Mouse (Mus musculus): ENCODE data around the gene Fchsd2. TPM values are rescaled to one million over a fixed set of nuclear protein-coding genes. Genes with fewer than 3 reads are reported as not detected.
"Not testable (repeated sequence)": the region's sequence is repeated elsewhere in the genome, so short reads cannot be mapped to it uniquely, and the experiment has no call there.

Gene Fchsd2
- polyA plus RNA-seq, 3 experiments from 2014 or later, result 29.3 to 53.7 (median 41.9) TPM

DNA sequence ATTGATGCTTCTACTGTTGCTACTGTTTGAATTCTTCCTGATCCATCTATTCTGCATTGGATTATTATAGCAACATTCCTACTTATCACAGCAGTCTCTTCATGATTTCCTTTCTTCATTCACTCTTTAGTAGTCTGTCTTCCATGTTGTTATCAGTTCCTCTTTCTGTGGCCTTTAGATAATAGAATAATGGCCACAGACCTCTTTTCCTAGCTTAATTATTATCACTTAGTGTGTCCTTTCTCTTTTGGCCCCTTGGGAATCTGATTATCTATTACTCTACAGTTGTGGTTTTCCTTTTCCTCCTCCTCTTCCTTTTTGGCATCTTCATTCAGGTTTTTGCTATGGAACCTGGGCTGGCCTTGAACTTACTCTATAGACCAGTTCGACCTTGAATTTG lies 21.7 kb downstream of the Fchsd2 start:
- no peak for ATAC-seq

DNA sequence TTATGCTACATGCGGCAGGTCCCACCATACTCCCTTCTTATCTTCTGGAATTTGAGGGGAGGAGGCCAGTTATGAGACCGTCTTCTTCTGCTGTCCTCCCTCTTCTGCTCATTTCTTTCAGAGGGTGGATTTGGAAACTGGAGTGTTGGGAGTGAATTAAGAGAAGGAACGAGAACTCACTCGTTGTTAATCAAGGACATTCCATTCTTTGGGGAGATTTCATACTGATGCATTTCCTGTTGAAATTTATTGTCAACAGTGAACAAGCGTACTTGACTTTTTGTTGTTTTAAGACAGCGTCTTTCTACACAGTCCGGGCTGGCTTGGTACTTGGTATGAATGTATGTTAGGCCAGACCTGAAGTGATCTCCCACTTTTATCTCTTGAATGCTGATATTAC lies 26.7 kb downstream of the Fchsd2 start:
- no peak for ATAC-seq

DNA sequence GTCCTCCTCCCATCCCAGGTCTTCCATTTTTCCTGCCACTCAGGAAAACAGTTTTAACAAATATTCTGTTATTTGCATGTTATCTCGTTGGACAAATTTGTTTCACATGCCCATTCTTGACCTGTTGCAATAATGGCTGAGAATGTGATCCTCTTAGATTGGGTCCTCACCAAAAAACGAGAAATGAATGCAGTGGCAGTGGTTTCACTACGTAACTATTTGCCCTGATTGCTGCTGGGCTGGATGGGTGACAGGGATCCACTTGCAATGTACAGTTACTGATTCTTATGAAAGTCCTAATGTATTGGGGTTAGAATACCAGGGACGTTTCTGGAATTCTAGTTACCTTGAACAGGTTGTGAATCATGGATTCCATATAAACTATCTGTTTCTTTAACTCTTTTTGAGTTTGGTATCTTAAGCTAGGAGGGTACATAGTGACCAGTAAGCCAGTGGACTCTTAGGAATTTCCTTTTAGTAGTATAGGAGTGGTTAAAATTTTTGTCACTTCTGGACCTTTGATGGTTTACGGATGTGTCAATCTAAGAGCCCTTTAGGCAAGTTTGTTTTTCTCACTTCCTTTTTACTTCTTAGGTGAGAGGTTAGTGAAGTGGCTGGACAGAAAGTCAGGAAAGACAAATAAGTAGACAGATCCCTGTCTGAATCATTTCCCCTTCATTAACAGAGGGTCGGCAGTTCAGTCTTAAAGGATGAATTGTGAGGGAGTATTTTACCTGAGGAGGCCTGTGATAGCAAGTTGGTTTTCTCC lies 31.1 kb downstream of the Fchsd2 start:
- no peak for ATAC-seq

DNA sequence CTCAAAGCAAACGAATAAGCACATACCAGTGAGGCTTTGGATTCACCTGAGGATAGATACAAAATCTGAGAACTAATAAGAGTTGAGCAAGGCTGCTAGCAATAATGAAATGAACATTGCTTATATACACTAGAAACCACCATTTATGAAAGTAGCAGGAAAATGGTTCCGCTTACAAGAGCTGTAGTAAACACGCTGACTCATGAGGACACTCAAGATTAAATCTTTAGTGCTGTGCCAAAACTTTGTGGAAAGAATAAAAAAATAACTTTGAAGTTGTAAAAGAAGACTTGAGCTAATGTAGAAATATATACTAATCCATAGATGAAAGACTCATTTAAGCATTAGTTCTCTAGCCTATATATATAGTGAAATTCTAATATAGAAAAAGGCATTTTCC lies 35.1 kb downstream of the Fchsd2 start:
- peak; percentile 32 for ATAC-seq

DNA sequence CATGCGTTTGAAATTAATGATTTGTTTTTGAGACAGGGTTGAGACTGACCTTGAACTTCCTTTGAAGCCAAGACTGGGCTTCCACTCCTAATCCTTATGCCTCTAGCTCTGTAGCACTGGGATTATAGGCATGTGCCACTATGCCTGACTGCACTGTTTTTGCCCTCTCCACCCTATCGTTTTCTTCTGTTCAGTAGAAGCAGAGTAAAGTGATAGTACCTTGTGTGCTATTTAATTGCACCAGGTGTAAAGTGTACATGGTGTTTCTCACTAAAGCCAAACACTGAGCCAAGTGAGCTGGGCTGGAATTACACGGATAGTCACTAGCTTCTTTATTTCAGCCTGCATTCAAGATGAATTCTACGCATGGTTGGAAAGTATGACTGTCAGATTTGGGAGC lies 35.9 kb downstream of the Fchsd2 start:
- no peak for ATAC-seq

DNA sequence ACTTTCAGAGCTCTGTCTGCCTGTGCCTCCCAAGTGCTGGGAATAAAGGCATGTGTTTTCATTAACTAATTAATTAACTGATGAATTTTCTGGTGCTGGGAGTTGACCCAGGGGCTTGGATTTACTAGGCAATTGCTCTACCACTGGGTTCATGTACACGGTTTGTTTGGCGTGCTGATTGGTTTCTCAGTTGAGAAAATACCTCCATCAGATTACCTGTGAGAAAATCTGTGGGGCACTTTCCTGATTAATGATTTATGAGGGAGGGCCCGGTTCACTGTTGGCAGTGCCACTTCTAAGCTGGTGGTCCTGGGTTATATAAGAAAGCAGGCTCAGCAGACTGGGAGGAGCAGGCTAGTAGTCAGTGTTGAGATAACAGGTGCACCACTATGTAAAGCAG lies 38.0 kb downstream of the Fchsd2 start:
- ATAC-seq, result no peak

DNA sequence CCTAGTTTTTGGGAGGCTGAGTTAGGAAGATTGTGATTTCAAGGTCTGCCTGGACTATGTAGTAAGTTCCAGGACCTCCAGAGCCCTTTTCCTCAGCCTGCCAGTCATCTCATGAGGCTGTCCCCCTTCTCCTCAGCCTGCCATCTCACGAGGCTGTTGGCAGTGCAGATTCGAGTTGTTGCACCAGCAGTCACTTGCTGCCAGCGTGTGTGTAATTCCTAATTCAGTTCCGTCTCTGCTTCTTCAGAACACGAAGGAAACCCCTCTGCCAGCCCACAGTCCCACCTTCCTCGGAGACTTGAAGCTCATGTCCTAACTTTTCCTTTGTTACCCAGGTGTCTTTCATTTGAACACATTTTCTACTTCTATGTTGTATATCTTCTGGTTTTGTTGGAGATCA lies 38.6 kb downstream of the Fchsd2 start:
- ATAC-seq, result no peak

DNA sequence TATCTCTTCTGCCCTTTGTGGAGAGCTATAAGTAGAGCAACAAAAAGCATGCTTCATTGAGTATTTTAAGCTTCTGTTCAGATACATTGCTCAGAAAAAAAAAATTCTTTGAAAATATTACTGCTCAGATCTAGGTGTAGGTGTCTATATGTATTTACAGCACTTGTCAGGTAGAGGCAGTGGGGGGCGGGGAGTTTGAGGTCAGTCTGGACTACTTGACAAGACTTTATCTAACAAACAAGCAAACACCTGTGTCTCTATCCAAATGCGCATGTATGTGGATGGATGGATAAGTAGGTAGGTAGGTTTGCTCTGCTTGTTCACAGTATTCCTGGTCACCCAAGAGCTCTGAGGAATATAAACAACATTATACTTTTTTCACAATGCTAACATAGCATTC lies 40.9 kb downstream of the Fchsd2 start:
- ATAC-seq, result no peak

DNA sequence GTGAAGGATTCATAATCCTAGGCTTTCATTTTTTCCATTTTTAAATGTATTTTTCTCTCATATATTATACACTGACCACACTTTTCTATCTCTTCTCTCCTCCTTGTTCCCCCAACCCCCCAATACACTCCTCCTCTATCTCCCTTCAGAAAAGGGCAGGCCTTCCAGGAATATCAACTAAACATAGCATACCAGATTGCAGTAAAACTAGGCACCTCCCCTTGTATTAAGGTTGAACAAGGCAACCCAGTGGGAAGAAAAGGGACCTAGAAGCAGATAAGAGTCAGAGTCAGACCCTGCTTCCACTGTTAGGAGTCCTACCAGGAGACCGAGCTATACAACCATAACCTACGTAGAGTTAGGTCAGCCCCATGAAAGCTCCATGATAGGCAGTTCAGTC lies 41.5 kb downstream of the Fchsd2 start:
- no peak for ATAC-seq

DNA sequence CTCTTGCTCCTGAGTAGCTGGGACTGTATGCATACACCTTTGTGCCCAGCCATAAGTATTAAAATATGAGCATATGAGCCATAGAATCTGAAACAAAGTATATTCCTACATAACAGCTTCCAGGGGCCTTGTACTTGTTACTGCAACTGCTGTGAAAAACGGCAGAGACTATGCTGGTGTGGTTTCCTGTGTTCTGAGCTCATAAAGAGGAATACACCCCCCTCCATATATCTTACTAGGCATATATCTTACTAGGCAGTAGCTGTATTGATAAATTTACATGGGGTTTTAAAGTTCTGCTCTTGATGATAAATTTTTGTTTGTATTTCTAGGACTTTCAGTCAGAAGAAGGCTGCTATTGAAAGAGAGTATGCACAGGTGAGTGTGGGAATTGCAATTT lies 46.2 kb downstream of the Fchsd2 start:
- ATAC-seq, result no peak

DNA sequence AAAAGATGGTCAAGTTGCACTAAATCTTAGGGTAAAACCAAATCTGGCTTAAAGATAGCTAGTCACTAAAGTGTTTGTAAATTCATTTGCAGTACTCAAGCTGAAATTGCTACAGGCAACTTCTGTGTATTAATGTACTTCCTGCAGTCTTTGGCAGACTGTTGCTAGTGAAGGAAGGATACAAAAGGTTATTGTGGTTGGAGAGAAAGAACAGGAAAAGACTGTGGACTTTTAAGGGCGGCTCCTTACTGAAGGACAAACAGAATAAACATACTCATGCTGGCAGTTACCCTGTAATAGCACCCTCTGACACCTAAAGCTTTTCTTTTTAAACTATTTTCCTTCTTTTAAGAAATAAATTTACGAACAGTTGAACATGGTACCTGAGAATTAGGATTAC lies 50.2 kb downstream of the Fchsd2 start:
- ATAC-seq, result no peak

DNA sequence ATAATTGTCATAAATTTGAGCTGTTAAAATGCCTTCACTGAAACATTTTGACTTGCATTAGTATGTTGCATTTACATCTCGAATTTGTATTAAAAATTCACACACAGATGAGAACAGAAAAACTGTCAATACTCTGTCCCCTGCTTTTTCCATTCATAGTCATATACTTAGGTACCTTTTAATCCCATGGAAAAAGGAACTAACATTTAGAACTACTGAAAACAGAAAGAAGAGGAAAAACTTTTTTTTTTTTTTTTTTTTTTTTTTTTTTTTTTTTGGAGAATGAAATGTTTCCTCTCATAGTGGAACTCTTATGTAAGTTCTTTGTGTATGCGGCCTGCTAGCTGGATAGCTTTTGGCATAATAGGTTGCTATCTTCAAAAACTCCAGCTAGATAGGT lies 51.6 kb downstream of the Fchsd2 start:
- ATAC-seq, result no peak

DNA sequence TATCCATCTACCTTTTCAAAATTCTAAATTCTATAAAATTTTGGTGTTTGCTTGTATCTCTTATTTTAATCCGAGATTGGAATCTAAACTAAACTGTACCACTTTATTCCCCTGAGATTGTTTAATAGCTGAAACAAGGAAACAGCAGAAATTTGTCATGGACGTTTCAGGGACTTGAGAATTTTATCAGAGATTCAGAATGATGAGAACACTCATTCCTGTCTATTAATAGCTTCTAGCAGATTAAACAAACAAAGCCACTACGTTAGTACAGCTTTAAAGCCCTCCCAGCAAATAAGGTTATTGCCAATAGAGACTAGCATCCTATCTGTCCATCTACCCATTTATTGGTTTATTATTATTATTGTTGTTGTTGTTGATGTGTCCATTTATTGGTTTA lies 56.4 kb downstream of the Fchsd2 start:
- no peak for ATAC-seq

DNA sequence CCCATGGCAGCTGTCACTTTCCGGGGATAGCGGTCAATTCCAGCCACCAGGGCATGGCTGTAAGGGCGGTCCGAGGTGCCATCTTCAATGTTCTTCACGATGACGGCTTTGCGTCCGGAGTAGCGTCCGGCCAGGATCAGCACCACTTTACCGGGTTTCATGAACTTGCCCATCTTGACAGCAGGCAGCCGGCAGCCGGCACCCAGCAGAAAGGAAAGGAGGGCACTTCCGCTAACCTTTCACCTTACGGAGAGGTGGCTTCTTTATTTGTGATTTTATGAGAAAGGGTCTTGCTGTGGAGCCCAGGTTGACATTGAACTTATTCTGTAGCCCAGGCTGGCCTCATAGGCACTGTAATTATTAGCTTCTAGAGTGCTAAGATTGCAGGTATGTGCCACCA lies 62.2 kb downstream of the Fchsd2 start:
- ATAC-seq, result not testable (repeated sequence)

DNA sequence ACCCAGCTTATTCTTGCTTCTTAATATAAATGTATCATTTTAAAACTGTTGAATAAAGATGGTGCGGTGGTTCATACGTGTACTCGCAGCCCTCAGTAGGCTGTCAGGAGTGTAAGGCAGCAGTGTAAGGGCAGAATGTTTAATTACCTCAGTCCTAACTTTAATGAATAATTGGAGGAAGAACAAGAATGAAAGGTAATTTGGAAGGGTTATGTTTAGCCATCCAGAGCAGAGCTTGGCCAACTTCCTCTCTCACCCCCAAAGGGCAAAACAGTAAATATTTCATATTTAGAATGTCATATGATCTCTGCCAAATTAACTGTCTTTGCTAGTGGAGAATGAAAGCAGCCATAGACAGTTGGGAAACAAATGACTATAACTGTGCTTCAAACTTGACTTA lies 62.6 kb downstream of the Fchsd2 start:
- ATAC-seq, result no peak

DNA sequence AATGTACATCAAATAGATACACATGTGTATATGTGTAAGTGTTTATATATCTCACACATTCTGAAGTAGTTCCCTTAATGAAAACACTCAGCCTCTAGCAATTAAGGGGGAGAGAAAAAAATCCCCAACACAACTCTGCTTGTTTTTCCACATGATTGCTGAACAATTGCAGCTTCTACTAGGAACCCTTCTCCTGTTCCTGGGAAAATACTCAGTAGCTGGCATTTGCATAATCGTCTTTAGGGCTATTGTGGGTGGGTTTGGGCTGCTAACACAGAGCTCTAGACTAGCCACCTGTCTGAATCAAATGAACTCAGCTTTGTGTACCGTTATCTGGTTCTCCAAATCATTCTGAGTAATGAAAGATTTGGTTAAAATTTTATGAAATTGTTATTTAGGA lies 67.6 kb downstream of the Fchsd2 start:
- ATAC-seq, result no peak

DNA sequence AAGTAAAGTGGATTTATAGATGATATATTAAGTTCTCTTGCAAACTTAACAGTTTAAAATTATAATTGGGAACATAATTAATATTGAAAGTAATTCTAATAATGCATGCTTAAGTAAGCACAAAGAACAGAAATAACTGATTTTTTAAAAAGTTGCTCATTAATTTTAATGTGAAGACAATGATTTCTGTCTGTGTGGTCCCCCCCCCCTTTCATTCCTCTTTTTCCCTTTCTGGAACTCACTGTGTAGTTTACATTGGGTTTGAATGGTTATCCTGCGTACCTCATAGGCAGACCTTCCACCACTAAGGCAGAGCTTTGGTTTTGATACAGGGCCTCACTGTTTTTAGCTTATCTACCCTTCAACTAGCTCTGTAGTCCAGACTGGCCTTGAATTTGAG lies 70.1 kb downstream of the Fchsd2 start:
- ATAC-seq, result no peak

DNA sequence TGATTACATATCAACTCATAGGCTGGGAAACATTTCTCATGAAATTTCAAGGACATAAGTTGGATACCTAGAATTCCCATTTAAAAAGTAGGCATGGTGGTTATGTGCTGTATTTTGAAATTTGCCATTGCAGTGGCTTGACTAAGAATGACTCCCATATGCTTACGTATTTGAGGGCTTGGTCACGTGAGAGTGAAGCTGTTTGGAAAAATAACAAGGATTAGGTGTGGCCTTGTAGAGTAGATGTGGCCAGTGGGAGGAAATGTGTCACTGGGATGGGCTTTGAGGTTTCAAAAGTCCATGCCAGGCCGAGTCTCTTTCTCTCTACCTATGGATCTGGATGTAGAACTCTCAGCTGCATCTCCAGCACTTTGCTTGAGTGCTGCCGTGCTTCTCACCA lies 71.2 kb downstream of the Fchsd2 start:
- no peak for ATAC-seq

DNA sequence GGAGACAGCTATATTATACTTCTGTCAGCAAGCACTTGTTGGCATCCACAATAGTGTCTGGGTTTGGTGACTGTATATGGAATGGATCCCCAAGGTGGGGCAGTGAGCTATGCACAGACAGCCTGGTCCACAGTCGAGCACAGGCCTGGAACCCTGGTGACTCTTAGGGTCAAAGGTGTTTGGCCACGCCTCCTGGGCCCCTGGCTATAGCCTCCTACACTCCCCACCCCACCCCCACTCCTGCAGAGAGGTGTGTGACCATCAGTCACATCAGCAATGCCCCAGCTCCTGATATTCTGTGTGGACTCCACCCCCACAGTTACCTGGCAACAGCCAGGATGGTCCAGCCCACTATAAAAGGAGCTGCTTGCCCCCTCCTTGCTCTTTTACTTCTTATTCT lies 73.9 kb downstream of the Fchsd2 start:
- ATAC-seq, result no peak

DNA sequence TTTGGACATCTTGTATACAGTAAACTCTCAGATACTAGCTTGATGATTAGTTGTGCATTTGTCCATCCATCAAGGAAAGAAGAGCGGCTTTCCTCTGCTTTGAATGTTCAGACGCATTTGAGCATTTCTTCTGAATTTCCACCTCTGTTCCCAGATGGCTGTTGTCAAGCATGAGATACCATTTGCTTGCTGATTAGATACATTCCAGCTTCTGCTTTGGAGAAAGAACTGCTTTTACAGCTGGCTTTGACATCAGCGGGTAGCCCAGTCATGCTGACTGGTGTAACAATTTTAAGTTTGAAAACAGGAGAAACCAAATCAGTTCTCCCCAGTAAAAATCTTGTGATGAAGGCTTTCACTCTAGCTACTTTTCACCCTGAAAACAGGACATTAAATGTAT lies 77.8 kb downstream of the Fchsd2 start:
- ATAC-seq, result no peak

DNA sequence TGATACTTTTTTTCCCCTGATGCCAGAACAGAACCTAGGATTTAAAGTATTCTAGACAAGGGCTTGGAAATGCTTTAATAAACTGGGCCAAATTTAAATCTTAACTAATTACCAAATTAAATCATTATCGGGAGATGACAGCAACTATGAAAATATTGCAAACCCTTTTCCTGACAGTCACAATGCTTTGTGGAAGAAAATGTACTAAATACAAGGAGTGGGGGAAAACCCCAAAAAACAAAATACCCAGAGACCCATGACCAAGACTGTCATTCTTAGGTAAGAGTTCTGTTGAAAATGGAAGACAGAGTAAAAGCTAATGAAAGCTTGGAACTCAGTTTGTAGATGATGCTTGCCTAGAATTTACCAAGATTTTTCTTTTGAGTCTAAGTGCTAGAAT lies 78.3 kb downstream of the Fchsd2 start:
- ATAC-seq, result no peak

DNA sequence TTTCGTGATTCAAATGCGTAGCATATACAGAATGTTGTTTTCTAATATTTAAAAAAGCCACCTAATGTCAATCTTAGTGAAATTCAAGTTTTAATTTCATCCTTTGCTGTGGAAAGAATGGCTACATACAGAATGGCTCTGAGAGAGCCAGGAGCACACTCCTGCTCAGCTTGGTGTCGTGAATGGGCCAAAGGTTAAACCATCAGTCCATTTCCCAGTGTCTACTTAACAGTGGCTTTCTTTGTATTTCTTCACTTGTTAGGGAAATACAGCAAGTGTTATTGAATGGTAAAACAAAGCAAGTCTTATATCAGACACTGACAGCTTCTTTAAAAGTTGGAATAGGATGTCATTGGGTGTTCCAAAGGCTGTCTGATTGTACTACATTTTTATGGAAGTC lies 80.7 kb downstream of the Fchsd2 start:
- ATAC-seq, result no peak

DNA sequence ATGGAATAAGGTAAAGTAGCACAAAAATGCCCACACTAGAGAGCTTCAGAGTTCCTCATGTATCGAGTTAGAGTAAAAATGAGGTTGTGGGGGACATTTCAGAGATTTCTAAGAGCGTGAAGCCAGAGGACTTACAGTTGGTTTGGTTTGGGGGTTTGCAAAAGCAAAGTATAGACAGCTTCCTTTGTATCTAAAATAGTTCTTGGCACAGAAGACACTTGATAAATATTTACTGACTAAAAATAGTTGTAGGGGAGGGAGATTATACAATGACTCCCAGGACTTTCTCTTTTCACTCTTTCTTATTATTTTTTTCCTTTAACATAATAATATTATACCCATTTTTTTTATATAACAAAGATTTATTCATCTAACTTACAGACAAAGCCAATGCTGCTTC lies 86.1 kb downstream of the Fchsd2 start:
- ATAC-seq, result no peak

DNA sequence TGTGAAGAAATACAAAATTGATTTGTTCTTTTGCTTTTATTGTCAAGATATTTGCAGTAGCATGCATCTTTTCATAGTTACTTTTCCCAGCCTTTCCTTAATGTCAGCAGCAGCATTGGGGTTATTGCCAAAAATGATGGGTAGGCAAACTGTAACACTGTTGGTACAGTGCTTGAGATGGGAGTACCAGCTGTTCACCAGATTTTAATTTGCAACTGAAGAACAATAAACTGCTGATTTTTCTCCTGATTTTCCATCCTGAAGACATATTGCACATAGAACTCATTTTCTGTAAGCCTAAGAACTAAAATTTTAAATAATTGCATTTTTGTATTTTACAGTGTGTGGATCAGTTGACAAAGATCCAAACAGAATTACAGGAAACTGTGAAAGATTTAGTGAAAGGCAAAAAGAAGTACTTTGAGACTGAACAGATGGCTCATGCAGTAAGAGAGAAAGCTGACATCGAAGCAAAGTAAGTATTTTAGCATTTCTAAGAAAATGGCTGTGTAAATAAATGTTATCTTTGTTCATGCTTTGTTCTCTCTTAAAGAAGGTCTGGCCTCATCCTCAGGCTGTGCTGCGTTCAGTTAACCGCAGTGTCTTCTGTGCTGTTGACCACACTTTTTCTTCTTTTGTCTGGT lies 98.8 kb downstream of the Fchsd2 start:
- ATAC-seq, result no peak

DNA sequence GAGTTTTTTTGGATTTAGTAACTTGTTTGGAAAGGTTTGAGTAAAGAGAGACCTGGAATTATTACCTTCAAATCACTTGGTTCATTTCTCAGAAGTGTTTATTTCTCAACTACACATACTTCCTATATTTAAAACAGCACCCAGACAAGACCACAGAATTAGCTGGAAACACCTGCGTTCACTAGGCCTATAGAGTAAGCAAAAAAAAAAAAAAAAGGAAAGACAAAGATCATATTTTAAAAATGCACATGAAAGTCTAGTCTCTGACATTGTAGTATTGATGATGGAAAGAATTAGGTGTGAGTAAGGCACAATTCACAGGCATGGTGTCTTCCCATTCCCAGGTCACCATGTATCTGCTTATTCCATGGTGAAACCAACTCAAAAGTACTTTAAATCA lies 118.2 kb downstream of the Fchsd2 start:
- no peak for ATAC-seq
